Mouse (Mus musculus) erythroblast, embryonic 14.5 days (primary cell): ENCODE measurements around the gene Tmem170b.

ENCODE experiments used
- GATA1 ChIP-seq: IDR thresholded peaks from 2 replicates; pipeline ENCODE4 v1.6.1; 2012; ENCODE audit warnings: low read length, inconsistent platforms, mixed read lengths
- TAL1 ChIP-seq: IDR thresholded peaks from 3 replicates; pipeline ENCODE4 v1.6.1; 2012; ENCODE audit warnings: low read length, inconsistent platforms, mixed read lengths

- TF ChIP-seq GATA1 (no peak), TAL1 (no peak)
Observed at GRCm38 (mm10) chr13:41644591-41645482, 39.1 kb downstream of the Tmem170b start.
